Mouse (Mus musculus): ENCODE results near the gene Sfxn3.

DNA sequence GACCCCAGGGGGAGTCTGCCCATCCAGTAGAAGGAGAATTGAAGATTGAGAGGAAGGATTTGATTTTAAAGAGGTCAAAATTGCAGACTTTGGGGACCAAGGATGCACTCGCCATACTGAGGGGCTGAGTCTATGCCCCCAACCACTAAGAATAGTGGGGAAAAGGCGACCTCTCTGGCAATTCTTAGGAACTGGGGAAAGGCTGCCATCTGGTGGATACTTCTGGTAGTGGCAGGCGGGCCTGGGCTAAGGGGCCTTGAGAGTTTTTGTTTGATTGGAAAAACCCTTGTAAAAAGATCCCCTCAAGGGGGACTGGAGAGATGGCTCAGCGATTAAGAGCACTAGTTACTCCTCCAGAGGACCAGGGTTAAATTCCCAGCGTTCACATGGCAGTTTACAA, 34.0 kb downstream of the Sfxn3 start:
- peak; percentile 90 for TF ChIP-seq CTCF (IDR thresholded peaks at IDR 0.05; ENCODE audit: borderline replicate concordance, insufficient read depth, low read depth, low read length)
- TF ChIP-seq POLR2A (IDR thresholded peaks at IDR 0.05; ENCODE audit: borderline replicate concordance, insufficient read depth, low read length): no peak
